Mouse (Mus musculus): ENCODE data around the gene Gm2a.
"Not testable (repeated sequence)": the region's sequence is repeated elsewhere in the genome, so short reads cannot be mapped to it uniquely, and the experiment has no call there.

Gm2a gene

DNA sequence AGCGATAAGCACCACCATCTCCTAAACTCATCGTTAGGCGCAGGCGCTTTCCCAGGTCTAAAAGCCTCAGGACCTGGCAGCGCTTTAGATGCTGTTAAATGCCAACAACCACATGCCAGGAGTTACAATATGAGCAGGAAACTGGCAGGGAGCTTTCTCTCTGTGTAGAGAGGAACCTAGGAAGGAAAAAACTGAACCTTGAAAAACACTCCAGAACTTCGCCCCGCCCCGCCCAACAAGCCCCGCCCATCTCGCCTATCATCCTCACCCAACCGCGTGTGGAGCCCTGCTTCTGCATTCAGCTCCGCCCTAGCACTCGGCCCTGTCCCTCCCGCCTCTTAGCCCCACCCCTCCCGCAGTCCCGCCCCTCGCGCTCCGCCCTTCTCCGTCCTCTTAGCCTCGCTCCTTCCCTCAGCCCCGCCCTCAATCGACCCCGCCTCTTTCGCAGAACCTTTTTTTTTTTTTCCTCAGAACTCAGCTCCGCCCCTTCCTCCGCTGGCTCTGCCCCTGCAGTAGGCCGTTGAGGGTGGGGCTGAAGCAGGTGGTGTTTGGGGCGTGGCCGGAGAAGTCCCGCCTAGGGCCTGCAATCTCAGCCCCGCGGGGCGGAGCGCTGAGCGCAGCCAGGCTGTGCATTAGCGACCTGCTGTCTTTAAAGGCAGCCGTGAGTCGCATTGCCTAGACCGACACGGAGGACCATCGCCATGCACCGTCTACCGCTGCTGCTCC lies at the start of gene Gm2a:
Gene Gm2a, plus strand, starts transcription at position 653 of the 726 bp plus-strand sequence.
- DNase-seq (ENCODE audit: low spot score) = peak; percentile 97

DNA sequence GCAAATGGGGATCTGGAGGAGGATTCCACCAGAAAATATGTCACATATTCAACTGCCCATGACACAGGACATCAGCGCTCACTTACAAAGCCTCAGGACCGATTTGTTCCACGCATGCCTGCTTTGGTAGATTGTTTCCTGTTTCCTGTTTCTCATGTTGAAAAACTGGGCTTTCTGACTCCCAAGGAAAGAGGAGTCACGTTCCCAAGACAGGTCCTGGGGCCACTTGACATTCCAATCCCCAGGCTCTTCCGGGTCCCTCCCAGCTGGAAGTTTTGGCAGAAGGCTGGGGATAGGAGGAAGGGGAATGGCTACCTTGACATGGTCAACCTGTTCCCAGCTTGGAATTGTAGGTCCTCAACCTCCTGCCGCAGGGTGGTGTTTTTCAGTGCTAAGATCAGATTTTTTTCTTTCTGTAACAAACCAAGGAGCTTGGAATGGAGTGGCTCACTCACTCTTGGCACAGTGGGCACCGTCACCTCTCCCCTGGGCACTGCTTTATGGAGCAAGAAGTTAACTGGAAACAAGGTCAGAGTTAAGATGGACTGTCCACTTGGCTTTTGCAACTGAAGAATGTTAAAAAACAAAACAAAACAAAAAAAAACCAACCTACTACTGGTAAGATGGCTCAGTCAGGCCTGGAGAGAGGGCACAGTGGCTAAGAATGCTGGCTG lies 46.9 kb upstream of the Gm2a start:
- no peak for DNase-seq (ENCODE audit: low spot score)

DNA sequence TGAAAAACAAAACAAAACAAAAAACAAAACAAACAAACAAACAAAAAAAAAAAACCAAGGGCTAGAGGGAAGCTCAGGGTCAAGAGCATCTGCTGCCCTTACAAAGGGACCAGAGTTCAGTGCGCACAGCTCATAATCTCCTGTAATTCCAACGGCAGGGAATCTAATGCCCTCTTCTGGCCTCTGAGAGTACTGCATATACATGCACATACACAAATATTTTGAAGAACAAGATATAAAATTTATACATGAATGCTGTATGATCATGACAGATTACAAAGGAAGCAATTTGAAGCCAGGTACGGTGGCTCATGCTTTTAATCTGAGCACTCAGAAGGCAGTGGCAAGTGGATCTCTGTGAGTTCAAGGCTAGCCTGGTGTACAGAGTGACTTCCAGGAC lies 40.4 kb upstream of the Gm2a start:
- DNase-seq (ENCODE audit: low spot score) = no peak

DNA sequence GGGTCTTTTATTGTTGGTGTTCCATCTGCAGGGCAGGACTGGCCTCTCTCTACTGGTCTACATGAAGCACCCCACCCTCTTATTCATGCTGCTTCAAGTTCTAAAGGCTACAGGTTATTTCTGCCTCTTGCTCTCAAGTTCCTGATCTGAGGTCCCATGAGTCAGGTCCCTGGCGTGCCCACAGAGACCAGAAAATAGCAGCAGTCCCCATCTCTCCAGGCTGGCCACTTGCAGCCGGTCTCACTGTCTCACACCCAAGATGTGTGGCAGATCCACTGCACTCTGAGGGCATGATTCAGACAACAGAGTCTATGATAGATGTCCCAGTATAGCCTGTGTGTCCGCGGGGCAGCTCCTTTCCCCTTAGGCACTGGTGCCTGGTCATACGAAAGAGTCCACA lies 37.1 kb upstream of the Gm2a start:
- no peak for DNase-seq (ENCODE audit: low spot score)

GRCm38 (mm10) chr11:55062856-55063255 lies 35.1 kb upstream of the Gm2a start:
- DNase-seq (ENCODE audit: low spot score) = no peak

DNA sequence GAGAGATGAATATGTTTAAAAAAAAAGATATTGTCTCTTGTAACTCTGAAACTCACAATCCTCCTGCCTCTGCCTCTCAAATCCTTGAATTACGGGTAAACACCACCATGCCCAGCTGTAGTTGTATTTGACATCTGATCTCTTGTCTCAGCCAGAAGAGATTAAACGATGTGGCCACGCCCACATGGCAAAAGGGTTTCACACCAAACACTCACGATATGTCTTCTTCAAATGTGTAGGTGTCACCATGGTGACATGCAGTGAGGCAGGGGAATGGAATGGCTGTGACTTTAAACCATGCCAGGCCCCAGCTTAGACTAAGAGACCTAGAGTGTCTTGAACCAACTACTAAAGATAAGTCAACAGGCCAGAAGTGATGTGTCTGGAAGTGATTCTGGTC lies 31.0 kb upstream of the Gm2a start:
- no peak for DNase-seq (ENCODE audit: low spot score)

DNA sequence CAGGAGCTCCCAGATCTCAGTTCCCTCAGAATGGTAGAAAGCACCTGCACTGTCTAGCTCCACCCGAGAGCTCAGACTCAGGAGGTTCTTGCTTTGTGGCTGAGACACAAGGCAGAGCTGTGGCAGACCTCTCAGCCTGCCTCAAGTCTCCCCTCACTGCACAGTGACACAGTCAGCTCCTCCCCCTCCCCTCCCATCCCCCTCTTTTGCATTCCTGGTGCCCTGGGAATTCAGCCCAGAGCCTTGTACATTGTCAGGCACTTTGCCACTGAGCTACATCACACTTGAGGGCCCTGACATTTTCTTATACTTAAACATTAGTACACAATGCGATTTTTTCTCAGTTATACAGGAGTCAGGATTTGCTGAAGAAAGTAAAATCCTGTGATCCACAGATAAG lies 28.9 kb upstream of the Gm2a start:
- no peak for DNase-seq (ENCODE audit: low spot score)

- no peak for DNase-seq (ENCODE audit: low spot score)
Measured at GRCm38 (mm10) chr11:55071344-55071743, 26.6 kb upstream of the Gm2a start.

DNA sequence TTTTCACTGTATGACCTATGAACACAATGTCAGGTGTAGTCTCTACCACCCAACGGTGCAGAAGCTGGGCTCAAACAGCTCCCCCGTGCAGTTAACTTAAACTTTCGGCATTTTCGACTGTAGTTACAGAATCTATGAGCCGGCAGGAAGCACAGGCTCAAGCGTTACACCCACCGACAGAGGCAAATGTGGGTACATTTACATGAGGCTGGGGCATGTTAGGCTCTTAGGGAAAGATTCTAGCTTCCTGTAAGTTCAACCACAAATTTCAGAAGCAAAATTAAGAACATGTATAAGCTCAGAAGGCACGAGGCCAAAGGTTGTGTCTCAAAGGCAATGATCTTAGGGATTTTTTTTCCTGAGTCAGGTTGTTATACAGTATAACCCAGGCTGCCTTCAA lies 25.4 kb upstream of the Gm2a start:
- no peak for DNase-seq (ENCODE audit: low spot score)

DNA sequence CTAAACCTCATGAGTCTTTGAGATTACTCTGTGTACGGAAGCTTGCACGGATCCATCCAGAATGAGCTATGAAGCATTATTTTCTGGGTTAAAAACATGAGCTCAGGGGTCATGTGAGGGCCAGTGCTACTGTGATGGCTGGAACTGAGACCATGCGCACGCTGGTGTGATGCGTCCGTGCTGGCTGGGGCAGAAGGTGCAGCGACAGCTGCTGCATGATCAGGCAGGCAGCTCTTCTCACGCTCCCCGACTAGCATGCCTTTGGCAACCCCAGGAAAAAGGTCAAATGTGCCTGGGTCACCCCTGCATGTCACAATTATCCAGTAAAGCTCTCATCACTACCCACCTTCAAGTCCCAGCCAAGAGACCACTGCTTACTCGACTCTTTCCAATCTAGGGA lies 24.7 kb upstream of the Gm2a start:
- no peak for DNase-seq (ENCODE audit: low spot score)

DNA sequence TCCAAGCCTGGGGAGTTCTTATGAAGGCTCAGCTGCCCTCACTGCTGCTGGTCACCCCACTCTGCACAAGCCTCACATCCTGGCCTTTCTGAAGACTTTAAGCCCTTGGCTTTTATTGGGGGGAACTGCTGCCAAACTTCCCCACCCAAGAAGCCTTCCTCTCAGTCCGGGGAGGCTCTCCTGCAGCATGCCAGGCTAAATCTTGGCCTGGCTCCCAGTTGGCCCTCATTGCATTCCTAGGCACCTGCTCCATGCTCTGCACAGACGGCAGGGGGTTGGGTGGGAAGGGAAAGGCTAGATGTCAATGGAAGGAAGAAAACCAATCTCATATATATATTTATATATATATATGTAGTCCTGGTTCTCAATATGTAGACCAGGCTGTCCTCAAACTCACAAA lies 22.3 kb upstream of the Gm2a start:
- no peak for DNase-seq (ENCODE audit: low spot score)

DNA sequence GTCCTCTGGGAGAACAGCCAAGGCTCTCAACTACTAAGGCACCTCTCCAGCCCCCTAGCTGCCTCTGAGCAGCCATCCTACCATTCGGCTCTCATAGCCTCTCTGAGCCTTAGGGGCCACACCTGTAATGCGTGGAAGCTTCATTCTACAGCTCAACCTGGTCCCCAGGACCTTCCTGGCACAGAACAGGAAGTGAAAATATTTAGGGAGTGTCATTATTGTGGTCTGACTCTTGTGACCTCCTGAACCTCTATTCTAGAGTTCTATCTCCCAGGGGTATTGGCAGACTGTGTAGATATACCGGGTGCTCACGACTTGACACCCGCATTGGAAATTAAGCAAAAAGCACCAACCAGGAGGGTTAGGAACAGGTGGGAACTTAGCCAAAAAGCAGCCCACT lies 21.7 kb upstream of the Gm2a start:
- no peak for DNase-seq (ENCODE audit: low spot score)

DNA sequence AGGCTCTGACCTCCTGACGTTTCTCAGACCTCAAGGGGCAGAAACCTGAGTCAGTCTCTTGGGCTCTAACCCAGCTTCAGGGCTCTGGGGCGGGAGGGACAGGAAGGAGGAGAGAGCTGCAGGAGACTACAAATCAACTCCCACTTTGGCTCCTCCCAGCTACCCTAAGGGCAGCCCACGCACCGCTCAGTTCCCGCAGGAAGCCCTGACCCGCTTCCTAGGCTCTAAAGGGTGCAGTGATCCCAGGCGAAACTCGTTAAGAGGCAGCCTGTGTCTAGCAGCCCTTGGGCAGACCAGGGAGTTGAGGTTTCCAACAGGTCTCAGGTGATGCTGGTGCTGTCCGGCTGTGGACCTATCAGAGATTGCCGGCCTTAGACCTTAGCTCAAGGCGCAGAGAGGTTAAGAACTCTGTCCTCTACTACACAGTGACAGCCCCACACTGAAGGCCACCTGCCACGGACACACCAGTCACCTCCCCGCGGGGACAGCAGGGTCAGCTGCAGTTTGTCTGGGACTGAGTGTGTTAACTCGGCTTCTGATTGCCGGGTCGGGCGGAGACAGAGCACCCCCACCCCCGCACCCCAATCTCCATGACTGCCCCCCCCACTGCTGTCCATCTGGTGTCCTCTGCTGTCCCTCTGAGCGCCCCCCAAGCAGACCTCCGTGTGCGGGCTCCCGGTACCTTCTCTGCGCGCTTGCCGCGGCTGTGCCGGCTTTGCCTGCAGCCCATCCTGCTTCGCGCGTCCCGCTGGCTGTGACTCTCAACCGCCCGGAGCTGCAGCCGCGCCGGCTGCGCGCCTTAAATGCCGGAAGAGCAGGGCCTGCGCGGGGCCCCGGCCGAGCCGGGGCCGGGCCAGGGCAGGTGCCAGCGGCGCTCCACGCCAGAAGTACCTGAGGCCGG lies 20.3 kb upstream of the Gm2a start, which contains the start of gene Ccdc69:
Gene Ccdc69, minus strand, starts transcription at position 801 of the 901 bp plus-strand sequence.
- DNase-seq (ENCODE audit: low spot score) = peak; percentile 59

DNA sequence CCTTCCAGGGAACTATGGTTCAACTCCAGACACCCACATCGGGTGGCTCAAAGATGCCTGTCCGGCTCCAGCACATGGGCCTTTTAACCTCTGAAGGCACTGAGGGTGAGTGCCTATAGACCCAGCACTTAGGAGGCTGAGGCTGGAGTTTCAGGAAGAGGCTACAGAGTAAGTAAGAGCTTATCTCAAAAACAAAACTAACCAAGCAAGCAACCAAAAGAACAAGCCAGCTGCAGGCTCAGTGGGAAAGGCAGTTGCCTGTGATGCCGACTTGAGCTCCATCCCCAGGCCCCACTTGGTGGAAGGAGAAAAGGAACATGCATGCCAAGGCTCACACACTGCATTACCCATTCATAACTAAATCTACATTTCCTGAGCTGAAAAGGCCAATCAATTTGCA lies 19.4 kb upstream of the Gm2a start:
- no peak for DNase-seq (ENCODE audit: low spot score)

DNA sequence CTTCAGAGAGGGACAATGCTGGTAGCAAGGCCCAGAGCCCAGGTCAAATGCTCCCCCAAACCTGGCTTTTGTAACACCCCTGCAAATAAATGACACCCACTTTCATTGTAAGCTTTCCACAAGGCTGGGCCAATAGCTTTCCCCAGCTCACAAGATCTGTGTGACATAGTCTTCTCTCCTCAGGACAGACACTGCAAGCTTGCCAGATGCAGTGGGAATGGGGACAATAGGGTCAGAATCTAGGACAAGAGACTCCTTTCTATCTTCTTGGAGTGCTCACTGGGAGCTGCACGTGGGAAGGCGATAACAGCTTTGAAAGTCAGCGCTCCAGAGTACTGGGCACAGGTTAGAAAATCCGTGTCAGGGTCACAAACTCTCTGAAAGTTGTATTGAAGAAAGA lies 18.7 kb upstream of the Gm2a start:
- DNase-seq (ENCODE audit: low spot score) = no peak

DNA sequence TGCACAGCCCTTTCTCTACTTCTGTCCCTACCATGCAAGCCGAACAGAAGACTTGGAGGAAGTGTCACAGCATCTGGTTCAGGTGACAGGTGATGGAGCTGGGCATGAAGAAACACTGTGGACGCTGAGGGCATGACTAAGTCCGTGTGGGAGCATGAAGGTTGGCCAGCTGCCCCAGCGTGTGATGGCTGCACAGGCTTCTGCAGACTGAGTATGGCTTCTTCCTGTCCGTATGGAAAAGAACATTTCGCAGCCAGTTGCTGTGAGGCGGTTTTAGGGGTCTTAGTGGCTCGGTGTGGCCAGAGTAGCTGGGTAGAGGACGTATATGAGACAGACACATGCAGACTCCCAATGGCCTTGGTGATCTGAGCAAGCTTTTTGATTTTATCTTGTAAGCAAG lies 16.7 kb upstream of the Gm2a start:
- DNase-seq (ENCODE audit: low spot score) = no peak

GRCm38 (mm10) chr11:55084629-55085028 lies 13.3 kb upstream of the Gm2a start:
- no peak for DNase-seq (ENCODE audit: low spot score)

DNA sequence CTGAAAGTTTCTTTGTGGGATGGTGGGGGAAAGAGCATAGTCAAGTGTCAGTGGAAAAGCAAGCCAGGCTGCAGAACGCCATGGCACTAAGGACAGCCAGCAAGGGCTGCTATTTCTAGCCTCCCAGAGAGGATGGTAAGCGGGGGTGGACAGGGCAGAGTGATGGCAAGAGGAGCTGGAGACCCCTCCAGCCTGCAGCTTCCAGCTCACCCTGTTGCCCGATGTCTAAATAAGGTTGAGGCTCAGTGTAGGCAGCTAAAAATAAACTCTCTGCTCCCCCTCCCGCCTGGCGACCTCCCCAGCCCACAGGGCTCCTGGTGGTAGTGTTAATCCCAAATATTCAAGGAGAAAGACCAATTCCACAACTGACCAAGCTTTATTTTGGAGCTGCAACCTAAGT lies 12.5 kb upstream of the Gm2a start:
- no peak for DNase-seq (ENCODE audit: low spot score)

- DNase-seq (ENCODE audit: low spot score) = no peak
Measured at GRCm38 (mm10) chr11:55087006-55087405, 10.9 kb upstream of the Gm2a start.

DNA sequence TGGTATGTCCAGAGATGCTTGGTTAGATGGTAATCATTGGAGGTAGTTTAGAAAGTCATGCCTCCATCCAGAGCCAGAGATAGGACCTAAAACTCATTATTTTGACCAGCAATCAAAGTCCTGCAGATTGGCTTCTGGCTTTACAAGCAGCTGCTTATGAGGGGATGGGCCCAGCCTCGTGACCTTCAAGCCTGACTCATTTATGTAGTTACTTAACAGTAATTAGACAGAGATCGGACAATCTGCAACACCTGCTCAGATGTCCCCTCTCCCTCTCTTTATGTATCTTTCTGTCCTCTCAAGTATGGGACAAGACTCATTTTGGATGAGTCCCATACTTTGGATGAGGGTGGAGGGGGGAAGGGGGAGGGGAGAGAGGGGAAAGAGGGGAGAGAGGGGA lies 8.0 kb upstream of the Gm2a start:
- DNase-seq (ENCODE audit: low spot score) = no peak

DNA sequence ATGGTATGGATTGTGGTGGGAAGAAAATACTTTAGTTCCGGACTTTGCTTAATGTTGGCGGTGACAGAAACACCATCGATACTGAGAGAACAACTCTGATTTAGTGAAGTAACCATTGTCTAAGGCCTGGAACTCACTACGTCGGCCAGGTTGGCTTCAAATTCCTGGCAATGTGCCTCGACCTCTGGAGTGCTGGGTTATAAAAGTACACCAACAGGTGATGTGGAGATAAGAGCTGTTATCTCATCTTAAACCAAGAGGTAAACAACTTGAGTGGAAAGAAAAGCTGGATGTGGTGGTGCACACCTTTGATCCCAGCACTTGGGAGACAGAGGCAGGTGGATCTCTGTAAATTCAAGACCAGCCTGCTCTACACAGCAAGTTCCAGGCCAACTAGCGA lies 4.8 kb upstream of the Gm2a start:
- no peak for DNase-seq (ENCODE audit: low spot score)

GRCm38 (mm10) chr11:55096296-55096695 lies 1.6 kb upstream of the Gm2a start:
- DNase-seq (ENCODE audit: low spot score) = not testable (repeated sequence)
